Mouse (Mus musculus) lung, adult 2 months (tissue): Measurements from ENCODE around the gene Ftsj1.

Experiments
- CTCF ChIP-seq: fragments of 200-500 bp; IDR thresholded peaks from 2 replicates; pipeline ENCODE4 v1.5.1; 2011; ENCODE audit warnings: mild to moderate bottlenecking, low read length, control low read depth; ENCODE audit not compliant: insufficient read depth
- POLR2A ChIP-seq: fragments of 200-500 bp; IDR thresholded peaks from 2 replicates; pipeline ENCODE4 v1.6.1; 2011; ENCODE audit warnings: low read depth, mild to moderate bottlenecking, control low read depth, low read length, borderline replicate concordance; ENCODE audit errors: extremely low read depth

- TF ChIP-seq CTCF (no peak), POLR2A (no peak)
These were observed 21.9 kb downstream of the Ftsj1 start for GRCm38 (mm10) chrX:8230272-8230671.
